Mouse (Mus musculus) embryo, embryonic 9.5 days (tissue): ENCODE measurements at regions not wholly inside any gene's neighbourhood (a gene's known extent, or its start where the extent isn't known, plus 50 kb on each side); places are given as distances from the start of the nearest gene placed in this dataset.
"Not testable (repeated sequence)": the region's sequence is repeated elsewhere in the genome, so short reads cannot be mapped to it uniquely, and the experiment has no call there.

Experiments used
- DNase-seq: peaks from one replicate; pipeline ENCODE4 v3.0.0-alpha.2; 2017; ENCODE audit errors: extremely low spot score

DNA sequence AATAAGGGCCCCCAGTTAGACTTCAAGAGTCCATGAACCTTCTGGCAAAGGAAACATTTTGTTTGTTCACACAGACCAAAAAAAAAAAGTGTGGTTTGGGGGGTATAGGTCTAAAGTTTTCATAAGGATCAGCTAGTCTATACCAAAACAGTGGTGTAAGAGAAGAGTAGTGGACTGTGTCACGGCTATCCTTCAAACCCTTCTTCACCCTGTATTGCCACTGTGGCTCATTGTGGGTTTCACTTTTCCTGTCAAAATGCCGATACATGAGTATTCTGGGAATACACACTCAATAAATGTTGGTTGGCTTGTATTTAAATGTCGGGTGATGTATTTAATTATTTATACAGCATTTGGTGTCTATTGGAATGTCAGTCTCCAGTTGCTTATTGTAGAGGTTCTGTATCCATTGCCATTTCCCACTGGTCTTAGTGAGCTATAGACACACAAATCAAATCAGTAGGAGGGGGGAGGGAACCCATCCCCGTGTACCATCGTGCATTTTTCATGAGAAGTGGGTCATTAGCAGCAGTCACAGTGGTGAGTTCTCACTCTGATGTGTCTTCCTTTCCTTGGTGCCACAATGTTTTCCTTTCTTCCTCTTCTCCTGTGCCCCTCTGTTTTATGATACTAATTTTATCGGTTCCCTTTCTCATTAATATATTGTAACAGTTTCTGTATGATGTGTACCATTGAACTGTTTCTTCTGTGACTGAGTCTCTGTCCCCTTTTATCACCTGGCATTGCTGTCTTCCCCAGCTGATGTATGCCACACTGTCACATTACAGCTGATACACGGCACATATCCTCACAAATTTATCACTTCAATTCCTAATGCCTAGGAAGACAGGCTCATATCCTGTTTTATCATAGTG lies 187.8 kb upstream of the Tsc22d2 start:
- no peak for DNase-seq

- DNase-seq = no peak
These were observed 187.2 kb upstream of the Tsc22d2 start for GRCm38 (mm10) chr3:58227322-58227627.

- DNase-seq = no peak
These were observed 186.3 kb upstream of the Tsc22d2 start for GRCm38 (mm10) chr3:58228189-58228588.

DNA sequence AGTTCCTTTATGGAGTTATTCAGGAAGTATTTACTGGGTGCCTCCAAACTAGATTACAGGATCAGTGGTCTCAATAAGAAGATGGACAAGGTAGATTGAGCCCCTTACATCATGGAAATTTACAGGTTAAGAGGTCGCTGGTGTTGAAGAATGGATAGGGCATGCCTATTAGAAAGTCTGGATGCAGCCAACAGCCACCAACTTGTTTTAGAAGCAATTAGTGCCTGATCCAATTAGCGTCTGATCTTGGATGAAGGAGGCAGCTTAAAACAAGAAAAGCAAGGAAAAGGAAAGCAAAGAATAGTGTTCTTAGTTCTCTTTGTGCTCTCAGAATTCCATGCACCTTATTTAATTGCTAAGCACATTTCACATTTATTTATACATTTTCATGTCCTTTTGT lies 182.8 kb upstream of the Tsc22d2 start:
- DNase-seq = no peak

DNA sequence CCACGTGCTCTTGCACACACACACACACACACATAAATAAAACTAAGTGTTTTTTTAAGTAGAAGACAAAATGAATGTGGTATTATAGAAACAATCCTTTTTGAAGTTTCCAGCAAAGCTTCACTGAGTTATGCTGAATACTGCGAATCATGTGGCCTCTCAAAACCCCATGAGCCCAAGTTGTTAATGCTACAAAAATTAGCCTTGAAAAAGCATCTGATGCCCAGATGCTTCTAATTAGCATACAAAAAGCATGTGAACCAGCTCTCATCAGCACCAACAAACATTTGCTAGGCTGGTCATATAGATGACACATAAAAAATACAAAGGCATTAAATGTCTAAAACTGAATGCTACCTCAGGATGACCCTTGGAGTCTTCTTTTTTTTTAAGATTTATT lies 181.2 kb upstream of the Tsc22d2 start:
- no peak for DNase-seq

GRCm38 (mm10) chr3:58234846-58235630 lies 179.5 kb upstream of the Tsc22d2 start:
- no peak for DNase-seq

GRCm38 (mm10) chr3:58238111-58238510 lies 176.4 kb upstream of the Tsc22d2 start:
- no peak for DNase-seq

GRCm38 (mm10) chr3:58240775-58241174 lies 173.7 kb upstream of the Tsc22d2 start:
- no peak for DNase-seq

GRCm38 (mm10) chr3:58245361-58245760 lies 169.2 kb upstream of the Tsc22d2 start:
- peak; percentile 29 for DNase-seq

DNA sequence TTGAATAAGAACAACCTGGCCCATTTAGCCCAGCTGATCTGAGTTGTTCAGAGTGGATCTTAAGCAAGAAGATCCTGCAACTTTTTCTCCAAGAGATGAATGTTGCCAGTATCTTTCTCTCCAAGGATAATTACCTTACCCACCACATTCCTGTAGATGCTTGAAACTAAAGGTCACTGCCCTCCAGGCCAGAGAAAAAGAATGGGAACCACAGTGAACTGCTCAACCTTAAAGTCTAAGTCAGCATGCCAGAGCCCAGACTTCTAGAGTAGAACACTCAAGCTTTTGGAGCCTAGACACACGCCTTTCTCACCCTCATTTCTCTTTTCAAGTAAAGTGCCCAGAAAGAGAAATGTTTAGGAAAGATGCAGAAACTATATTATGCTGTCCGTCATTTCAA lies 166.5 kb upstream of the Tsc22d2 start:
- DNase-seq = no peak

DNA sequence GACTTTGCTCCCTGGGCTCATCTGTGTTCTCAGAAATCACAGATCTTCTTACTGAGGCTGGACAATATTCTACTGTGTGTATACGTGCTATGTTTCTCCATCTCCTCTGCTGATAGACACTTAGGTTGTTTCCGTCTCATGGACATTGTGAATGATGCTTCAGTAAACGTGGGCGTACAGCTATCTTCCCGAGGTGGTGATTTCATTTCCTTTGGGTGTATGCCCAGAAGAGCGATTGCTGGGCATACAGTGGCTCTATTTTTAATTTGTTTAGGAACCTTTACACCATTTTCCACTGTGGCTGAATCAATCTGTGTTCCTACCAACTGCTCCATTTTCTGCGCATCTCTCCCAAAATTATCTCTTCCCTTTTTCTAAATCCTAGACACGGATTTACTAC lies 160.6 kb upstream of the Tsc22d2 start:
- DNase-seq = no peak

GRCm38 (mm10) chr3:58267606-58268325 lies 146.7 kb upstream of the Tsc22d2 start:
- no peak for DNase-seq

- DNase-seq = not testable (repeated sequence)
These were observed 143.1 kb upstream of the Tsc22d2 start for GRCm38 (mm10) chr3:58271441-58271840.

GRCm38 (mm10) chr3:58281291-58281690 lies 133.2 kb upstream of the Tsc22d2 start:
- no peak for DNase-seq

DNA sequence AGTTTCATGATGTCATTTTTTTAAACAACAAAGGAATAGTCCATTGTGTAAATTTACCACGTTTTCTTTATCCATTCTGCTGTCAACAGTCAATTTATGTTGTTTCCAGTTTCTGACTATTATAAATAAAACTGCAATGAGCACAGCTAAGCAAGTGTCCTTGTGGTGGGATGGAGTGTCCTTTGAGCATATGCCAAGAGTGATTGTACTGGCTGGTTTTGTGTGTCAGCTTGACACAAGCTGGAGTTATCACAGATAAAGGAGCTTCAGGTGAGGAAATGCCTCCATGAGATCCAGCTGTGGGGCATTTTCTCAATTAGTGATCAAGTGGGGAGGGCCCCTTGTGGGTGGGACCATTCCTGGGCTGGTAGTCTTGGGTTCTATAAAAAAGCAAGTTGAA lies 130.1 kb upstream of the Tsc22d2 start:
- DNase-seq = not testable (repeated sequence)

DNA sequence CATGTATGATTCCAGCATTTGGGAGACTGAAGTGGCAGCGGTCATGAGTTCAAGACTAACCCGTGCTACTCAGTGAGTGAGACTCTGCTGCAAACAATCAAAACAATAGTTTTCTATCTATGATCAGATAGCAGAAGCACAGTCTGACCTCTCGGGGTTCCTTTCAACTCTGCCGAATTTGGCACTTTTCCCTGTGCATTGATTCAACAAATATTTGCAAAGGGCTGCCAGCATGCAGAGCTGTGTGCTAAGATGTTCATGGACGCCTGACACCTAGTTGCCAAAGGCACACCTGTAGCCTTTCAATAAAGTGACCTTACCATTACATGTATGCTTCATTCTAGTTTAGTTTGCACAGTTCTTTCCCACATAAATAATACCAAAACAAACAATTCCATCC lies 118.7 kb upstream of the Tsc22d2 start:
- DNase-seq = no peak

GRCm38 (mm10) chr3:58300213-58300612 lies 114.3 kb upstream of the Tsc22d2 start:
- DNase-seq = no peak

DNA sequence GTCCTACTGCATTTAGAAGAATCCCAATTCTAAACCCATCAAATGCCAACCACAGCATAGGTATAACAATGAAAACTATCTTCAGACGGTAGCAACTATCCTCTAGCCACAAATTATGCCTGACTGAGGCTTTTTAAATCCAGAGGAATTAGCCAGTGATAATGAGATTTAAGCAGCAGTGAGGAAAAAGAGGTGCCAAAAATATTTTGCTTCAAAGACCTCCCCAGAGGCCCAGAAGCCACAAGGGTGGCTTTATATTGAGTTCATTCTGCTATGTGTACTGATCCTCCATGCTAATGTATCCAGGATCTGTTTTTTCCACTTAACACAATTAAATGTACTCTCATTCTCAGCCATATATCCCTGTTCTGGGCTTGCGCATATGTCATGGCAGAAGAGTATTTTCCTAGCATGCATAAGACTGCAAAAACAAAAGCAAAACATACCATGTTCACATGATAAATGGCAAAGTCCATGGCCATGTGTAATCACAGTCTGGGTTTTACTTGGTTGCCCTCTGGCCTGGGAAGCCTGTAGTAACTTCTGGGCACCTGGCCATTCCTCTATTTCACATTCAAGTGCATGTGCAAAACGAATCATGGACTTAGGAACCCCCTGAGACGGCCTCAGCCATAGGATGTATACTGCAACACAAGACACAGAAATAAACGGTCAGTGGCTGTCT lies 113.6 kb upstream of the Tsc22d2 start:
- DNase-seq = no peak

GRCm38 (mm10) chr3:58302322-58302721 lies 112.2 kb upstream of the Tsc22d2 start:
- no peak for DNase-seq

- DNase-seq = no peak
These were observed 110.8 kb upstream of the Tsc22d2 start for GRCm38 (mm10) chr3:58303746-58304145.

GRCm38 (mm10) chr3:58309601-58310000 lies 104.9 kb upstream of the Tsc22d2 start:
- no peak for DNase-seq

DNA sequence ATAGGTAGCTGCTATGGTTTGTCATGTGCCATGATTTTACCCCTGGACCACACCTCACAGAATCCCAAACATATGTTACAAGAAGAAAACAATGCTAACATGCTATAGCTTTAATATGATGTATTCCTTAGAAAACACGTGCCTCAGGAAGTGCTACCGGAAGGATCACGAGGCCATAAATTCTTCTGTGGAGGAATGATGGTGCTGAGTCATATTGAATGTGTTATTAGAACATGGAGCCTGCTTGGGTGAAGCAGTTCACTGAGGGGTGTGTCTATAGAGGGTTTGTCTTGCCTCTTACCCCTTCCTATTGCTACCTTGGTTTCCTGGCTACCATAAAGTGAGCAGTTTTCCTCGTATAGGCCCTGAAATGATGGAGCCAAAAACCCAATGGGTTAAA lies 104.1 kb upstream of the Tsc22d2 start:
- DNase-seq = no peak
